10 mouse cellular contexts compared by ENCODE assay signal in the genomic region with DNA sequence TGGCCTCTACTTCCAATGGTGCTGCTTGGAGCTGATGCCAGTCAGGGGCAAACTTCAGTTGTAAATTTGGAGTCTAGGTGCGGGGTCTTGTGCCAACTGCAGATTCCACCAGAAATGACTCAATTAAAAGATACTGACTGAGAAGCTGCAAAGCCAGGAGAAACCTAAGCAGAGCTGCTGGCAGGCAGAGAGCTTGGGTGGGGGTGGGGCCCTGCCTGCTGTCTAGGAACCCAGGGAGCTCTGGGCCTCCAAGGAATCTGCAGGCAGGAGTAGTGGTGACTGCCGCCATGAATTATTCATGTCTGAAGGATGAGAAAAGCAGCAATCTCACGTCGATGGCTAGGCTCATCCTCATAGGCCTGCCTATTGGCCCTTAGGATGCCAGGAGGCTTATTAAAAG.
A peak's percentile ranks its signal among the peaks of the same experiment; 100 is the strongest.
DNase-seq lines count a peak whose midpoint lies in the region; ATAC-seq and TF ChIP-seq lines count a peak whose summit lies in the region.
"Had no signal": no experiment of that assay in that cellular context is flagged by ENCODE, and none has a peak within 500 bp of the region (broad histone marks: within the 10 kb centered on the region; RNA-seq: fewer than 3 reads in every experiment).

No protein-coding gene starts in this region.

- H3K36me3 ChIP-seq in embryonic facial prominence, embryonic 11.5 days (replicated peaks; ENCODE audit: control insufficient read depth, insufficient read depth, low read depth, low read length): no peaks in the 10 kb centered on the region
- no peaks in the 10 kb centered on the region for H3K36me3 ChIP-seq in hindbrain, embryonic 14.5 days (replicated peaks; ENCODE audit: control insufficient read depth, insufficient read depth)
- H3K36me3 ChIP-seq in midbrain, embryonic 14.5 days (ENCODE audit: control insufficient read depth, insufficient read depth, low read length): no peaks in the 10 kb centered on the region
- H3K36me3 ChIP-seq in thymus, adult 2 months (ENCODE audit: control insufficient read depth, insufficient read depth, low read length): no peaks in the 10 kb centered on the region
- H3K36me3 ChIP-seq: embryonic facial prominence, embryonic 15.5 days had no signal

- no peak for ATAC-seq in embryonic facial prominence, embryonic 11.5 days (replicated peaks; ENCODE audit: insufficient number of reproducible peaks, low FRiP score, low TSS enrichment, low read depth)
- peak; percentile 73; the same call in 1 of the 2 replicates for ATAC-seq in hindbrain, embryonic 14.5 days (ENCODE audit: low FRiP score)
- peak; percentile 58; the same call in 1 of the 2 replicates for ATAC-seq in midbrain, embryonic 14.5 days (ENCODE audit: low FRiP score, low TSS enrichment)
- no peak for ATAC-seq in granulocyte monocyte progenitor cell, adult 5-6 weeks (replicated peaks; ENCODE audit: poor library complexity, severe bottlenecking)

- H3K27me3 ChIP-seq in embryonic facial prominence, embryonic 11.5 days (ENCODE audit: control insufficient read depth, insufficient read depth, low read length): no peaks in the 10 kb centered on the region
- H3K27me3 ChIP-seq in hindbrain, embryonic 14.5 days (ENCODE audit: control insufficient read depth, insufficient read depth, low read length): no peaks in the 10 kb centered on the region
- no peaks in the 10 kb centered on the region for H3K27me3 ChIP-seq in midbrain, embryonic 14.5 days (ENCODE audit: control insufficient read depth, insufficient read depth, low read length)
- H3K27me3 ChIP-seq in thymus, adult 2 months (ENCODE audit: control insufficient read depth, insufficient read depth, low read length): no peaks in the 10 kb centered on the region
- H3K27me3 ChIP-seq: embryonic facial prominence, embryonic 15.5 days had no signal

- H3K9ac ChIP-seq in embryonic facial prominence, embryonic 11.5 days (replicated peaks; ENCODE audit: low read length): no peak overlapping the region
- H3K9ac ChIP-seq in hindbrain, embryonic 14.5 days: no peak overlapping the region
- H3K9ac ChIP-seq in midbrain, embryonic 14.5 days (replicated peaks; ENCODE audit: low read length): no peak overlapping the region
- H3K9ac ChIP-seq: embryonic facial prominence, embryonic 15.5 days had no signal

- intact Hi-C loops in left cerebral cortex, adult 2 months (cut with DNase I): no loop called here

- H3K4me1 ChIP-seq in embryonic facial prominence, embryonic 11.5 days (ENCODE audit: control insufficient read depth, insufficient read depth, low read length): no peaks in the 10 kb centered on the region; the same call in 1 of the 2 replicates
- peaks cover 15% of the 10 kb centered on the region for H3K4me1 ChIP-seq in hindbrain, embryonic 14.5 days (replicated peaks; ENCODE audit: control insufficient read depth, insufficient read depth, low read length)
- peaks cover 4% of the 10 kb centered on the region; the same call in 1 of the 2 replicates for H3K4me1 ChIP-seq in midbrain, embryonic 14.5 days (ENCODE audit: control insufficient read depth, insufficient read depth, low read length)
- H3K4me1 ChIP-seq in thymus, adult 2 months (replicated peaks; ENCODE audit: control insufficient read depth, insufficient read depth, low read length): peaks cover 6% of the 10 kb centered on the region

- TF ChIP-seq POLR2A in thymus, adult 2 months (IDR thresholded peaks at IDR 0.05; ENCODE audit: control insufficient read depth, extremely low read depth, insufficient read depth, low read length, poor library complexity): no peak

- no peak for TF ChIP-seq CTCF in left cerebral cortex, adult 2 months (IDR thresholded peaks at IDR 0.05)
- no peak for TF ChIP-seq CTCF in thymus, adult 2 months (IDR thresholded peaks at IDR 0.05; ENCODE audit: borderline replicate concordance, control insufficient read depth, extremely low read depth, insufficient read depth, low read length, poor library complexity)

- WGBS in embryonic facial prominence, embryonic 11.5 days: 26% methylated on average over 4 of the region's 4 CpGs
- WGBS in hindbrain, embryonic 14.5 days: 21% methylated on average over 4 of the region's 4 CpGs
- 9% methylated on average over 4 of the region's 4 CpGs for WGBS in midbrain, embryonic 14.5 days
- 88% methylated on average over 4 of the region's 4 CpGs for WGBS in thymus, adult 2 months

- no peaks in the 10 kb centered on the region for H3K9me3 ChIP-seq in embryonic facial prominence, embryonic 11.5 days (replicated peaks; ENCODE audit: control insufficient read depth, low read length)
- no peaks in the 10 kb centered on the region for H3K9me3 ChIP-seq in hindbrain, embryonic 14.5 days (ENCODE audit: control insufficient read depth, low read length)
- no peaks in the 10 kb centered on the region for H3K9me3 ChIP-seq in midbrain, embryonic 14.5 days (ENCODE audit: control insufficient read depth, low read length)
- H3K9me3 ChIP-seq: embryonic facial prominence, embryonic 15.5 days had no signal

- DNase-seq in Muller cell, postnatal 12 days (ENCODE audit: inconsistent ontology term): peak; percentile 62
- DNase-seq in embryonic facial prominence, embryonic 11.5 days (ENCODE audit: low spot score): peak; percentile 39
- DNase-seq in hindbrain, embryonic 14.5 days (ENCODE audit: low spot score): no peak
- DNase-seq in midbrain, embryonic 14.5 days: peak; percentile 75
- no peak for DNase-seq in adrenal gland, postnatal 14 days
- no peak for DNase-seq in left cerebral cortex, adult 2 months (ENCODE audit: extremely low spot score in 1 of 2, low spot score in 2 of 2)
- no peak for DNase-seq in thymus, adult 2 months
- DNase-seq: gastrocnemius, postnatal 10 days had no signal

- no peak overlapping the region for H3K4me2 ChIP-seq in embryonic facial prominence, embryonic 11.5 days (ENCODE audit: low read depth, low read length)
- no peak overlapping the region for H3K4me2 ChIP-seq in hindbrain, embryonic 14.5 days (replicated peaks)
- no peak overlapping the region for H3K4me2 ChIP-seq in midbrain, embryonic 14.5 days (ENCODE audit: low read length)
- H3K4me2 ChIP-seq: embryonic facial prominence, embryonic 15.5 days had no signal

- no peak overlapping the region for H3K4me3 ChIP-seq in embryonic facial prominence, embryonic 11.5 days (ENCODE audit: low read depth, low read length)
- H3K4me3 ChIP-seq in hindbrain, embryonic 14.5 days (replicated peaks; ENCODE audit: low read length): no peak overlapping the region
- H3K4me3 ChIP-seq in midbrain, embryonic 14.5 days (replicated peaks; ENCODE audit: low read depth, low read length): no peak overlapping the region
- no peak overlapping the region for H3K4me3 ChIP-seq in left cerebral cortex, adult 2 months
- H3K4me3 ChIP-seq in thymus, adult 2 months (ENCODE audit: control insufficient read depth, insufficient read depth, low read length): no peak overlapping the region
- H3K4me3 ChIP-seq: embryonic facial prominence, embryonic 15.5 days had no signal

- H3K27ac ChIP-seq in embryonic facial prominence, embryonic 11.5 days (replicated peaks; ENCODE audit: low read depth, low read length): no peak overlapping the region
- H3K27ac ChIP-seq in hindbrain, embryonic 14.5 days: peak overlapping the region; percentile 11; the same call in 1 of the 2 replicates
- no peak overlapping the region for H3K27ac ChIP-seq in midbrain, embryonic 14.5 days (replicated peaks; ENCODE audit: low read depth, low read length)
- H3K27ac ChIP-seq in left cerebral cortex, adult 2 months: no peak overlapping the region
- H3K27ac ChIP-seq in thymus, adult 2 months (ENCODE audit: control insufficient read depth, insufficient read depth, low read length): no peak overlapping the region
- H3K27ac ChIP-seq: embryonic facial prominence, embryonic 15.5 days had no signal

Comparison
In these comparisons a context has a peak if more than half of its experiments do, and no peak if none do; other contexts are left out.
1. DNase-seq: peak in Muller cell, postnatal 12 days (single experiment), embryonic facial prominence, embryonic 11.5 days (single experiment) and midbrain, embryonic 14.5 days (single experiment); none in hindbrain, embryonic 14.5 days (single experiment), adrenal gland, postnatal 14 days (single experiment), left cerebral cortex, adult 2 months (0 of 2) and thymus, adult 2 months (single experiment).
2. ATAC-seq: peak in hindbrain, embryonic 14.5 days (single experiment) and midbrain, embryonic 14.5 days (single experiment); none in embryonic facial prominence, embryonic 11.5 days (single experiment) and granulocyte monocyte progenitor cell, adult 5-6 weeks (single experiment).